Mouse (Mus musculus): ENCODE measurements around the gene Arhgef11.

The Arhgef11 gene

DNA sequence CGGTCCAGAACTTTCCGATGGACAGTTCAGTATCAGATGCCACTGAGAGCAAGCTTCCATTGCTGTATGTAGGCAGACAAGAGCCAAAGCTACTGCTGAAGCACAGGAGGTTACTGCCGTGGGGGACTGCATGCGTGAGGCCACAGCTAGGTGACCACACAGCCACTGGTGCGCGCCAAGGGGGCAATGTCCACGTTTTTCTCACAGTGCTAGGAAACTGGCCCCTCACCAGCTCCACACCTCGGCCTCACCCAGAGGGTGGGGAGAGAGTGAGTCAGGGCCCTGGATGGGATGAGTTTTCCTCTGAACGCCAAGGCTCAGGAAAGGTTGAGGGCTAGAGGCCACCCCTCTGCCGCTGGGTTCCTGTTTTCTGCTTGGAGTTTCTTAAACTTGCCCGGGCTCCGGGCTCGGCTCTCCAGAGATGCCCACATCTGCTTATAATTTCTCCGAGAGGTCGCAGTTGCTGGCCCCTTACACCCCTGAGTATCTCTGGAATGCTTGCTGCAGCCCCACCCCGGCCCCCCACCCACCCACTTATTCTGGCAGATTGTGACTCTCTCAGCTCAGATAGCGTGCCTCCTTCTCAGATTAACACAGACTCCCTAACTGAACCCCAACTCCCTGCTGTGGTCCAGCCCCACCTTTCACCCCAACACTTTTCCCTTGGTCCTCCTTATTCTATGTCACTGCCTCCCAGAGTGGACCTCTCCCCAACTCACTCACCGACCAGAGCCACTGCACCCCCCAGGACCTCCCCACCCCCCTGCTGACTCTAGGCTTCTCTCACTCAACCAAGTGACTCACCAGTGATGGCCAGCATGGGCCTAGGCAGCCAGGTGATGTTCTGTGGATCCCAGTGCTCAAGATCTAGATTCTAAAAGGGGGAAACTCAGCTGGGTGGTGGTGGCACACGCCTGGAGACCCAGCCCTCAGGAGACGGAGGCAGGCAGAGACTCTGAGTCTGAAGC is 144.3 kb downstream of the Arhgef11 start:
- DNase-seq (ENCODE audit: low read depth), result no peak

DNA sequence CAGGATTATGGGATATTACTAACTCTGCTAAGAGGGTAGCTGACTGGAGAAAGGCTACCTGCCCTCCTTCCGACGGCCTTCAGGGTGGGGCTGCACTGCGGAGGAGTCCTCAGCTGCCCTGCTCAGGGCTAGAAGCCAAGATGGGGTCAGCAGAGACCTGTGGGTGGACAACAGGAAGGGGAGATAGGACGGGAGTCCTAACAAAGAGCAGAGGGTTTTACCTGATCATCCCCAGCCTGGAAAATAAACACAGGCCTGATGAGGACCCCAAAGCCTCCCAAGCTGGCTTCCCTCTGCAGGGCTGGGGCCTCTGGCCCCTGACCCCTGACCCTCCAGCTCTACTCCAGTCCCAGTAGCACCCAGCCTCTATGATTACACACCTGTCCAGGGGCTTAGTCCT is 145.8 kb downstream of the Arhgef11 start:
- no peak for DNase-seq (ENCODE audit: low read depth)

DNA sequence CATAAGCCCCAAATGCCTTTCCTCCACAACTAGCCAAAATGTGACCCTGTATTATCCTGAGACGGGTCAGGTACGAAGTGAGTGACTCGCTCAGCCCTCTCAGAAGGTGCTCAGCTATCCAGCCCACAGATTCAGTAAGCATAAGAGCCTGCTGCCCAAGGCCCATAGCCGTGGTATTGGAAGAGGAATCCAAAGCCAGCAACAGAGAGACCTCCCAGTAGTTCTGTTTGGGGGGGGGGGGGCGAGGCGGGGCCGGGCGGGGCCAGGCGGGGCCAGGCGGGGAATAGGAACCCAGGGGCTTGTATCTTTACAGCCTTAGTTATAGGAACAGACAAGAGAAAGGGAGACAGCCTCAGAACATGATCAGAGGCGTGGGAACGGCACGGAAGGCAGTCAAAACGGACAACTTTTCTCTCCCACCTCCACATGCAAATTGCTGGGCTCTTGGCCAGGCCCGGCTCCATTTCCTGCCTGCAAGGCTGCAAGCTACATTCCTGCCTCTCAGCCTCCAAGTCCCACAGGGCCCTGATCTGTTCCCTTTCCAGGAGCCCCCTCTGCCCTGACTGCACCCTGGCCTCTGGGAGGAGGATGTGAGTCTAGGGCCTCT is 146.4 kb downstream of the Arhgef11 start:
- no peak for DNase-seq (ENCODE audit: low read depth)

DNA sequence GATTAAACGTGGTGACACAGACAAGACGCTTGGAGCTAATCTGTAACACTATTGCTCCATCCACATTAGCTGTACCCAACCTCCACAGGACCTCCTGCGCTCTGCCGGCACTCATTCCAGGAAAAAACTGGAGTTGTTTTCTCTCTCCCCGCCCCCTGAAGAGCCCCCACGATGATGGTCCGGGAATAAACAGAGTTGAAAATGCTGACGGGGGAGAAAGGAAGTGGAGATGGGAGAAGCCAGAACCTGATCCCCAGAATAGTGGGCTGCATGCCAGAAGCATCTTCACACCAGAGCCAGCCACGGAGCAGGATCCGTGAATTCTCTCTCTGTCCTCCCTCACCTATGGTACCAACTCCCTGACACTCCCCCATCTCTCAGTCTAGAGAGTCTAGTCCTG is 147.1 kb downstream of the Arhgef11 start:
- no peak for DNase-seq (ENCODE audit: low read depth)

DNA sequence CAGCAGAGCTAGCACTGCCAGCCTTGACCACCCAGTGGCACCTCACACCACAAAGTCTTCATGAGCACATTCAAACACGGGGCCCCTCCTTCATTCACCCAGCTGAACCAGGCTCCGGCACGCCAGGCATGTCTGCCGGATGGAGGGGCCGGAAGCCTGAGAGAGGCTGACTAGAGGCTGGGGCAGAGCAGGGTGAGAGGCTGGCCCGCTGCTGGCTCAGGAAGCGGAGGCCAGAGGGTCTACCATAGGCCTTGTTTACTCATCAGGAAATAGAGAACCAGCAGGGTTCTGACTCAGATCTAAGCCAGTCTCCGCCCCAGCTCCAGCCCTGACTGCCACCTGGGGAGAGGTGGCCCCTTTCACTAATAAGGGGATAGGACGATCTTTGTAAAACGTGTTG is 147.7 kb downstream of the Arhgef11 start:
- no peak for DNase-seq (ENCODE audit: low read depth)

DNA sequence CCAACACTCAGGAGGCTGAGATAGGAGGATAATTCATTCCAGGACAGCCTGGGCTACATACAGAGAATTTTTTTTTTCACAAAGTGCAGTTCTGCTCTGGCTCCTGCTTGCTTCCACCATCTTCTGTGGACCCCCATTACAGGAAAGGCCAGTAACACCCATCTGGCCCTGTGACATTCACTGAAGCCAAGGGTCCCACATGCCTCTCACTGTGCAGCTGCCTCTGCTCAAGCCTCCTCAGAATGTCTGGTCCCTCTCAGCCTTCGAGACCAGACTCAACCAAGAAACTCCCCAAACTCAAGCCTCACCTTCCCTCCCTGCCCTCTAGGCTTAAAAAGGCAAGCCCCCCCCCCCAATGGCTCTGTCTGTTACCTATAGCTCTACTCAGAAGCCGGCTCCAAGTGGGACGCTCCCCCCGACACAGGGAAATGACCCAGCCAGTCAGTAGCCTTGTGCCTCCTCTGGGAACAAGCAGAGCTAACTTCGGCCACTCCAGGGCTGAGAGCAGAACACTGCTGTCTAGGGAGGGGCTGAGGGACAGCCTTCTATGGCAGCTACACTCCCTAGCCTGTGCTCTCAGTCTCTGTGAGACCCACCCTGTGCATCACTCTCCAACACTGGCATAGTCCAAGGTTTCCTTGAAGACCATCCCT is 148.4 kb downstream of the Arhgef11 start:
- DNase-seq (ENCODE audit: low read depth), result no peak

DNA sequence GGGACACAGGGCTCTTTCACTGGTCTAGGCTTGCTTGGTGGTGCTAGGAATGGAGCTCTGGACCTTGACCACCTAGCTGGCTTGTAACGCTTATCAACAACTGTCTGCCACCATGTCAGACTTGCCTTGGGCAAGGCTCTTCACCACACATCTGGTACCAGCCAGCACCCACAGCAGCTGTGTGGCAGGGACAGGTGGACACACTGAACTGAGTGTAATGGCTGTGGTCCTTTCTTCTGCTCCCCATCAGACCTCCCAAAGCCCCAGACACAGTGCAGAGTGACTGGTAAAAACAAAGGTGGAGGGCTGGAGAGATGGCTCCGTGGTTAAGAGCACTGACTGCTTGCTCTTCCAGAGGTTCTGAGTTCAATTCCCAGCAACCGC is 148.9 kb downstream of the Arhgef11 start:
- no peak for DNase-seq (ENCODE audit: low read depth)

DNA sequence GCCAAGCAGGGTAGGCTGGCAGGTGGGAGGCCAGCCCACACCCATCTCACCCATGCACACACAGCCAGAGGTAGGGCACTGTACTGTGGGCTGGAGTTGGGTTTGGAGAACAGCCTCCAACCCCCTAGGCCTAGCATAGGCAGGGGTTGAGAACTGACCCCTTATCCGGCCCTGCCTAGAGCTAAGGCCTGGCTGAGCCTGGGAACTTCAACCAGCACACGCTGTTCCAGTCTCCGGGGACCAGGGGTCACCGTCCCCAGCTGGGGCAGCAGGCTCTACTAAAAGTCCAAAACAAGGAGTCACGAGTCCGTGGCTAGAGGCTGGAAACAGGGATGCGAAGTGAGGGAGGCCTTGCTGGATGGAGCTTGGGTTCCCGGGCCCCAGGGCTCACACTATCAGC is 150.4 kb downstream of the Arhgef11 start:
- no peak for DNase-seq (ENCODE audit: low read depth)

DNA sequence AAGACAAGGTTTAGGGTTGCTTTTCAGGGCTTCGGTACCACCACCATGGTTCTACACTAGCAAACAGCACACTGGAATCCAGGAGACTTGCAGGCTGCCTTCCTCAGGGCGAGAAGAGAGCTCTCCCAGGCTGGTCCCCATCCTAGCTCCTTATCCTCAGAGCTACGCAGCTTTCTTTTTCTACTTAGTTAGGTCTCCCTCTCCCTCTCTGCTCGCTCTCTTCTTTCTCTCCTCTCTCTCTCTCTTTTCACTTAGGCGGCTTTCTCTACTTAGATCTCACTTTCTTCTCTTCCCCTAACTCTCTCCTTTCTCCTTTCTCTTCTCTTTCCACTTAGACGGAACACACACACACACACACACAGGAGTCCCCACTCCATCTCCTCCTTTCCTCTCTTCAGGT is 151.1 kb downstream of the Arhgef11 start:
- no peak for DNase-seq (ENCODE audit: low read depth)

DNA sequence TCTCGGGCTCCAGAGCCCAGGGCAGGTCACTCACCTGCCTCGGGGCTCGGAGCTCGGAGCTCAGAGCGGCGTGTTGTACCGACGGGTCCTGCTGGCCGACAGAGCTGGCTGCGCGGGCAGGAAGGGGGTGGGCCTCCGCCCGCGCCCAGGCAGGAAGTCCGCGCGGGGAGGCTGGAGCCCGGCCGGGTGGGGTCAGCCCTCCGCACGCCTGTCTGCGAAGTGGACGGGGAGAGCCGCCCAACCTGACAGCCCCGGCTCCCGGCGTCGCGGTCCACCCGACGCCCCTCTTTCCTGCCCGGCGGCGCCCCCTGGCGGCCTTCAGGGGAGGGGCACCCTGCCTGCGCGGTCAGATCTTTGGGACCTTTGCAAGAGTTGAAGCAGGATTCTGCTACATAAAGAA is 151.5 kb downstream of the Arhgef11 start:
- DNase-seq (ENCODE audit: low read depth), result no peak

DNA sequence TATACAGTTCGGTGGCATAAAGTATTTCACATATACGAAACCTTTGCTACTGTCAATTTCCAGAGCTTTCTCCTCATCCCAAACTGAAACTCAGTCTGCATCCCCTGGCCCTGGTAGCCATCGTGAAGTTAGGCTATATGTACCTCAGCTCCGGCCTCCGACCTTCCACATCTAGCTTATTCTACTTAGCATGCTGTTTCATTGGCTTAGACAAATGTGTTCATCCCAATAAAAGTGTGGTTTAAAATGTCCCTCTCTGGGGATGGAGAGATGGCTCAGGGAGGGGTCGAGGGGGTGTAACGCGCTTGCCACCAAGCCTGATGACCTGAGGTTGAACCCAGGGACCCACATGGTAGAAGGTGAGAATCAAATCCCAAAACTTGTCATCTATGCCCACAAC is 152.1 kb downstream of the Arhgef11 start:
- DNase-seq (ENCODE audit: low read depth), result no peak

DNA sequence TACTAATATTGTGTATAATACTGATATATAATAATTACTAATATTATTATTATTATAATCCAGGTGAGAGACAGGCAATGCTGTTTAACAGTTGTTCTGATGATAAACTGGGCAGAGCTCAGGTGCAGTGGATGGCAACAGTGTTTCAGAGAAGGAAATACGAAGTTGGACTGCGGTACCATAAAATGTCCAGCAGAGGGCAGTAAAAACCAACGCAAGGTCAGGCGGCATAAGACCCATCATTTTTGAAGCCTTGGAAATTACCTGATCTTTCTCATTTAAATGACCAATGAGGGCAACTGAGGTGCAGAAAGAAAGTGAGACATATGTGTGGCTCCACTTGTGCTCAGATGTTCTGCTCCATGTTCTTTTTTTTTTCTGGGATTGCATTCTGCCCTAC is 152.9 kb downstream of the Arhgef11 start:
- no peak for DNase-seq (ENCODE audit: low read depth)

DNA sequence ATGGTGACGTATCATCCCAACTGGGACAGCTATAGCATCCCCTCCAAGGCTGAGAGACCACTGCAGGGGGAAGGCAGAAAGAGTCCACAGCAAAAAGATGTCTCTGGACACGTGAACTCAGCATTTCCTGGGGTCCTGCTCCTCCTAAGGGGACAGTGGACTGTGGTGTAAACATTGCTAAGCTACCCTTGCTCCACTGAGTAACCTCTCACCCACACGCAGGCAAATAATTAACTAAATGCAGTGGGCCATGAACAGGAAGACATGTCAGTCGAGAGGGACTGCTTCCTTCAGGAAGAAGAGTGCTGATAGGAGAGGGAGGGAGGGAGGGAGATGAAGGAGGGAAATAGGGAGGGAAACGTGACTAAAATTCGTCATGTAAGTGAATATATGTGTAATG is 153.7 kb downstream of the Arhgef11 start:
- no peak for DNase-seq (ENCODE audit: low read depth)

DNA sequence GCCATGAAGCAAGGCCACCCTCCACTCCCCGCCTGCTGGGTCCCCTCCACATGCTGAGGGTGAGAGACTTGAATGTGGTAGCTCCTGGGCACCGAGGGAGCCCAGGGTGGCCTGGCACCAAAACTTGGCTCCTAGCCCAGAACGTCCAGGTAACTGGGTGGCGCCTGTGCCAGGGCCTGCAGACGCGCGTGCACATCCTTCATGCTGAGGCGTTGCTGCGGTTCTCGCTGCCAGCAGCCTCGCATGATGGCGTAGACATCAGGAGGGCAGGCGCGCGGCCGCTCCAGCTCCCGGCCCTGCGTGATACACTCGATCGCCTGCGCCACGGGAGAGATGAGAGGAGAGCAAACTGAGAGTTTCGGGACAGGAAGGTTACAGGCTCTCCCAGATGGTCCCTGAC is 160.9 kb downstream of the Arhgef11 start:
- DNase-seq (ENCODE audit: low read depth), result no peak

DNA sequence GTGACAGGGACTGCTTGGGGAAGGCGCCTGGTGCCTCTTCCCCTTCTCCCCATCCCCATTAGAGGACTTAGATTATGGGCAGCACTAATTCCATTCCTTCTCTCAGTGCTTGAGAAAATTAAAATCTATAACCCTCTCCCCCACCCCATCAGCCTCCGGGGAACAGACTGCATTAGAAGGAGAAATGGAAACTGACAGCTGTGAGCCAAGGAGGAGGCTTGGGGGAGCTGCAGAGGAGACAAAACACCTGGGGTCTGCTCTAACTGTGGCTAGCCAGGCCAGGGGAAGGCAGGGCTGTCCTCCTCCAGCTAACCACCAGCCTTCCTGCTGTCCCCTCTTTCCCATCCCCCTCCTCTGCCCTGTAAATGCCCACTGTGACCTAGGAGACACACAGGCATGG is 161.7 kb downstream of the Arhgef11 start:
- no peak for DNase-seq (ENCODE audit: low read depth)

DNA sequence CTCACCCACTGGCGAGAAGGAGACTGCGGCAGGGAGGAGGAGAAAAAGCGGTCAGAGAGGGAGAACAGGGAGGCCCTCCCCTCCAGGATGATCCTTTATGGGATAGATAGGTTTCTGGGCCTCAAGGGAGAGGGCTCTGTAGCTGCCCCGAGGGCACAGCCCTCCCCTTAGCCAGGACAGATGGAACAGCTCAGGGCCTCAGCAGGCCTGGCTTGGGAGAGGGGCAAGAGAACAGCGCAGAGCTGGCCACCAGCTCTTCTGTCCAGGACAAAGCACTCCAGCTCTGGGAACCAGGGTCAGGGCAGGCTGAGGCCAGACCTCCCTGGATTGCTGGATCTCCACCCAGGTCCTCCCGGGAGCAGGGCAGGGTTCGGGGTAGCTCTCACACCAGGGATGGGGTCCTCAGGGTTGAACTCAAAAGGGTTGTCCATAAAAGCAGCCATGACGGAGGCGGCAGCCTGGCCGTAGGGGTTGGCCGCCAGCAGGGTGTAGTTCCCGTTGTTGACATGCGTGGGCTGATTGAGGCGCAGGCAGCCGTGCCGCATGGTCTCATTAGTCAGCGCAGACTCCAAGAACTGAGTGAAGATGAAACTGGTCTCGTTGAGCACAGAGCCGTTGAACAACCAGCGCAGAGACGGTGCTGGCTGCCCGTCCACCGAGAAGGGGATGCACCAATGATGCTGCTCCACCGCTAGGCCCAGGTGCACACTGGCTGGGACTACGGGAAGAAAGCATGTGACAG is 166.1 kb downstream of the Arhgef11 start:
- no peak for DNase-seq (ENCODE audit: low read depth)

DNA sequence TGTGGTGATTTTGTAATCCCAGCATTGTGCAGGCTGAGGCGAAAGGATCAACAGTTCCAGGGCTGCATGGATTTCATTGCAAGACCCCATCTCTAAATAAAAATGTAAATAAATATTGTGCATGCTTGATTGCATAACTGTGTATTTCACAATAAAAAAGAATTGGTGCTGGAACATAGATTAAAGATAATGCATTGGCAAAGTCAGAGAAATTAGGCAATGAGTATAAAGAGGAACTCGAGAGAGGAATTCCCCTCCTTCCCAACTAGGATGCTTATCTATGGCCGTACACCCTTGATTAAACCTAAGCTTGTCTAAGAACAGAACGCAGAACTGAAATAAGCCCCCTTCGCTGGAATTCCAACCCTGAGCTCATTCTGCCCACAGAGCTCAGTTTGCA is 167.8 kb downstream of the Arhgef11 start:
- no peak for DNase-seq (ENCODE audit: low read depth)

DNA sequence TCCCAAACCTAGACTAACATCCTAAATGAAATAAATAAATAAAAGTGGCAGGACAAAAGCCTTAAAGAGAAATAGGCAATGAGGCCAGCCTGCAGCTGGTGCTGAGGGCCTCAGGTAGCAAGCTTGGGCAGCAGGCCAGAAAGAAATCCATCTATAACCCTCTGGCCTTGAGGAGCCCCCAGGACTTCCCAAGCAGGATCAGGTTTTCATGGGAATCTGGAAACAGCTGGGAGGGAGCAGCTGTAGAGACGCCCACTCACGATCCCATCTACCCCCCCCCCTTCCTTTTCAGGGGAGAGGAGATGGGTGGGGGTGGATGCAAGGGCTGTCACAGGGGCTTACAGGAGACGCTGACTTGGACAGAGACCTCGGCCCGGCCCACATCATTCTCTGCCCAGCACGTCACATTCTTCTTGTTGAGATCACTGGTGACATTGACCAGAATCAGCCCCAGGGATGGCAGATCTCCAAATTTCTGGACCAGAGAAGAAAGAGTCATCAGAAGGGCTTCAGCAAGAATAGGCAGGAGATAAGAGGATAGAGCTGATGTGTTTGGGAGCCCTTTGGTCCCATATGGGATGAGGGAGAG is 168.4 kb downstream of the Arhgef11 start:
- no peak for DNase-seq (ENCODE audit: low read depth)

Data from fibroblast of lung, adult 2 months (primary cell).